Mouse (Mus musculus) ES-E14 (cell line): ENCODE measurements around the gene Sh3rf1.
A peak's percentile ranks its signal among the peaks of the same experiment; 100 is the strongest.

Experiments
- MAFK ChIP-seq: IDR thresholded peaks from 2 replicates; pipeline ENCODE4 v1.6.1; 2014; ENCODE audit warnings: mild to moderate bottlenecking, low read depth, low read length, inconsistent platforms; ENCODE audit not compliant: insufficient read depth
- ZC3H11A ChIP-seq: IDR thresholded peaks from 2 replicates; pipeline ENCODE4 v1.6.1; 2012; ENCODE audit warnings: low read depth, mild to moderate bottlenecking, inconsistent platforms, low read length, borderline replicate concordance
- ZNF384 ChIP-seq: IDR thresholded peaks from 2 replicates; pipeline ENCODE4 v1.6.1; 2012; ENCODE audit warnings: low read depth, low read length, inconsistent platforms

DNA sequence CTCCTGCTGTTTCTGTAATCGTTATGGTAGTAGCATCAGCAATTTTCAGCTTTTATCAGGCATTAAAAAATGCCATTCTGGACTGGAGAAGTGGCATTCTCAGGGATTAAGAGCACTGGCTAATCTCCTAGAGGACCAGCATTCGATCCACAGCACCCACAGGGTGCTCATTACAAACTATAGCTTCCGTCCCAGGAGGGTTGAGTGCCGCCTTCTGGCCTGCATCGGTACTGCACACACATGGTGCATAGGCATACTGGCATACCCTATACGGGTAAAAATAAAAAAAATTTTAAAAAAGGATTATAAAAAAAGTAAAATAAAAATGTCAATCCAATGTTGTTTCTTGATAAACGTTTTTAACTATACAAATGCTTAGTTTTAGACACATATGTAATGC, 20.5 kb downstream of the Sh3rf1 start:
- TF ChIP-seq MAFK (no peak), ZNF384 (peak; percentile 25; the same call in 1 of the 2 replicates), ZC3H11A (no peak)
